ENCODE assay signal across 26 mouse cellular contexts in the genomic region with DNA sequence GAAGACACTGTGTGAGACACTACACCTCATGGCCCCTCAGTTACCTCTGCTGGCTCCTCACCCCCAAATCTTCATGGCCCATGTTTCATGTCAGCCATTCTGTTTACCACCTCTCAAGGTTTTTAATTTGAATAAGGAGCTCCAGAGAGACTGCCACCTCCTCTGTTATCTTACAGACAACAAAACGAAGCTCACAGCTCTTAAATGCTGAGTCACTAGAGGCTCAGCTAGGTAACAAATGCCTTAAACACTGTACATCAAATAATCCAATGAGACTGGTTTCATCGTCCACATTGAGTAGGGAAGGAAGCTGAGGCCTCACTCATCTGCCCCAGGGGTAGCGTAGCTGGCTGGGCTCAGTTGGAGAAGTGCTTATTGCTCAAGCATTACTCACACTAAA.
"Had no signal": no experiment of that assay in that cellular context is flagged by ENCODE, and none has a peak within 500 bp of the region (broad histone marks: within the 10 kb centered on the region; RNA-seq: fewer than 3 reads in every experiment).

No protein-coding gene starts in this region.

- H3K9ac ChIP-seq: heart, embryonic 12.5 days; hindbrain, embryonic 12.5 days; hindbrain, embryonic 14.5 days; intestine, embryonic 15.5 days; limb, embryonic 12.5 days; liver, embryonic 13.5 days; liver, embryonic 15.5 days had no signal

- ATAC-seq: hindbrain, embryonic 16.5 days; inflammation-experienced regulatory T-cells, adult 6 months; intestine, embryonic 15.5 days; intestine, postnatal 0 days had no signal

- DNase-seq: gastrocnemius, adult 2 months; gastrocnemius, postnatal 10 days; gastrocnemius, postnatal 25 days; heart, postnatal 10 days; heart, postnatal 4 days; kidney, adult 18-20 months; kidney, adult 8-10 months; kidney, postnatal 10 days; kidney, postnatal 25 days; kidney, postnatal 4 days; liver; liver, embryonic 13.5 days had no signal

- H3K27ac ChIP-seq: gastrocnemius, adult 2 months; heart, embryonic 10.5 days; hindbrain, embryonic 10.5 days; hindbrain, embryonic 12.5 days; hindbrain, embryonic 14.5 days; intestine, embryonic 15.5 days; layer of hippocampus, adult 2 months; left cerebral cortex, adult 2 months; limb, embryonic 10.5 days; limb, embryonic 12.5 days; liver, embryonic 13.5 days; liver, embryonic 15.5 days had no signal

- H3K4me1 ChIP-seq: intestine, embryonic 15.5 days; liver, embryonic 13.5 days; liver, embryonic 15.5 days had no signal

- H3K36me3 ChIP-seq: heart, embryonic 10.5 days; heart, embryonic 12.5 days; hindbrain, embryonic 10.5 days; hindbrain, embryonic 12.5 days; intestine, embryonic 15.5 days; limb, embryonic 10.5 days; limb, embryonic 12.5 days; liver, embryonic 13.5 days; liver, embryonic 15.5 days had no signal

- H3K4me3 ChIP-seq: gastrocnemius, adult 2 months; heart, embryonic 10.5 days; heart, embryonic 12.5 days; hindbrain, embryonic 10.5 days; hindbrain, embryonic 12.5 days; intestine, embryonic 15.5 days; layer of hippocampus, adult 2 months; left cerebral cortex, adult 2 months; limb, embryonic 10.5 days; limb, embryonic 12.5 days; liver, embryonic 13.5 days; liver, embryonic 15.5 days had no signal

- H3K9me3 ChIP-seq: heart, embryonic 10.5 days; hindbrain, embryonic 10.5 days; hindbrain, embryonic 12.5 days; intestine, embryonic 15.5 days; limb, embryonic 10.5 days; liver, embryonic 13.5 days; liver, embryonic 15.5 days had no signal

- H3K27me3 ChIP-seq: heart, embryonic 12.5 days; hindbrain, embryonic 12.5 days; intestine, embryonic 15.5 days; limb, embryonic 12.5 days; liver, embryonic 13.5 days; liver, embryonic 15.5 days had no signal
